Mouse (Mus musculus): ENCODE results near the gene Glis1. TPM values are rescaled to one million over a fixed set of nuclear protein-coding genes. Genes with fewer than 3 reads are reported as not detected.

The Glis1 gene
- total RNA-seq, 2 experiments from 2014 or later: 0.38 to 0.53 TPM

- DNase-seq (ENCODE audit: low spot score): no peak
Observed at GRCm38 (mm10) chr4:107452266-107453015, 18.1 kb downstream of the Glis1 start.

DNA sequence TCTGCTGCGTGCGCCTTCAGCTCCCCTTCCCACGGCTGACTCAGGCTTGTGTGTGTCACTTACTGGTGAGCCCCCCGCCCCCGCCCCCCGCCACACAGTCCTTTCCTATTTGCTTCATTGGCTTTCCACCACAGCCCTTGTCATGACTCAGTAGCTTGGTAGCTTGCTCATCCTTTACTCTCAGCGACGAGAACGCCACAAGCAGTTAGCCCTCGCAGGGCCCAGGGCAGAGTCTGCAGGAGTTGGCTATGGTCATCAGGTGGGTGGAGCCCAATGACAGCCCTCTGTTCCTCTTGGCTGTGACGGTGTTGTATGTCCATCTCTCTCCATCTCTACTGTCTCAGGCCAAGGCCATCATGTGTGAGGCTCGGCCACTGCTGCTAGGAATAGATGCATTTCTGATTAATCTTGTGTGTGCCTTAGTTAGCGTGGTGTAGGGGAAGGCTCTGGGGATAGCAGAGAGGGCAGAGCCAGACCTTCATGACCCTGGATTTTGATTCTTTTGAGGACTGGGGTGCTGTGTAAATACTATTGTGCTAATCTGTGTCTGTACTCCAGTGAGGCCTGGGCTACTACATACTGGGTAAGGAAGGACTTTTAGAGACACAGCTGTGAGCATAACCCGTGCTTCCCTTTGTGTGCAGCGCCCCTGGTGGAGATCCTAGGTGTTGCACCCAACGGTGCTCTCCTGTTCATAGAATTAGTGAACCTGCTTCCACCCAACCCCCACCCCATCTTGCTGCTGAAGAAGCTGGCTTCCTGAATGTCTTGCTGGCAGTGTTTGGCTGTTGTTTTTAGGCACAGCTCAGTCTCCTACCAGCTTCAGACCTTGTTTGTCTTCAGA is 19.0 kb downstream of the Glis1 start:
- peak; percentile 82 for DNase-seq (ENCODE audit: low spot score)

- no peak for DNase-seq (ENCODE audit: low spot score)
Observed at GRCm38 (mm10) chr4:107457602-107458001, 23.2 kb downstream of the Glis1 start.

DNA sequence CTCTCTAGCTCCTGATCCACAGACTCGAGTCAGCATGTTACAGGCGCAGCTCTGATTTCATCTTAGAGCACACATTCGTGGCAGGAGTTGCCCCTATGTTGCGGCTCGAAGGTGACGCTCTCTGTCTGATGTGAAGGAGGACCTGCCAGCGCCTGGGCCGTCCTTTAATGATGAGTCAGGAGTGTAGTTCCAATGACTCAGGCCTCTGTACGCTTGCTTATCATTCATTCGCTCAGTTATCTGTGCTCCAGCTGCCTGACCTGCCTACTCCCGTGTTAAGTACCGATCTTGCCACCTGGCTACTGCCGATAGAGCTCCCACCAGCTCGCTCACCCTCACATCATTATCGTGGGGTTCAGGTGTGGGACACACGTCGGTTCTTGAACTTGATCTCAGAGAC is 24.5 kb downstream of the Glis1 start:
- no peak for DNase-seq (ENCODE audit: low spot score)

DNA sequence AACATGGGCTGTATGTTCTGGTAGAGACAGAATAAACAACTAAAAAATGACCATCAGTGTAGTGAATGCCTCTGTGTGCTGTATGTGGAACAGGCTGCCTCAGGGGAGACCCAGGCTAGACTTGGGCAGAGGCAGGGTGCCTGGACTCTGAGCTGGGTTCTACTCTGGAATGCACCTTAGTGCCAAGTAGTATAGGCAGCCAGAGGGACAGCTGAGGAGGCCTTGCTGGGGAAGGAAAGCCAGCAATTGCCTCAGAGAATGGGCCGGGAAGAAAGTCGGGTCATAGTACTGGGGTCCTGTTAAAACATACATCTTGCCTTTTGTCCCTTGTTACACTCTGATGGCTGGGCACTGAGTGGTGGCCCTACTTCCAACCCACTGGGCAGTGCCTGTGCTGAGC is 25.1 kb downstream of the Glis1 start:
- peak; percentile 19 for DNase-seq (ENCODE audit: low spot score)

DNA sequence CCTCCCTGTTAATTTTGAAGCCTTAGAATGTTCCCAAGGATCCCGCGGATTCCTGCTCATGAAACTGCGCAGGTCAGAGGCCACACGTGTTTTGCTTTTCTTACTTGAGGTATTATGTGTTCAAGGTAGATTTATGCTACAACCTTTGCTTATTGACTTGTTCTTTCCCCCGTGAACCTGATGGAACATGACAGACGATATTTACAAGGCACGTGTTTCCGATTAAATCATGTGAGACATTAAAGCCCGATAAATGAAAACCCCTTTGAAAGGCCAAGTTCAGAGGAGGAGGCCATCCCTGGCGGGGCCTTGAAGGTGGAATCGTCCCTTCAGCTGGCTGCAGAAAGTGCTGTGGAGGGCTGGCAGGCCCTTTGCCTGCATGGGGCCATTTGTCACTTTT is 26.1 kb downstream of the Glis1 start:
- no peak for DNase-seq (ENCODE audit: low spot score)

- no peak for DNase-seq (ENCODE audit: low spot score)
Observed at GRCm38 (mm10) chr4:107467831-107468230, 33.4 kb downstream of the Glis1 start.

DNA sequence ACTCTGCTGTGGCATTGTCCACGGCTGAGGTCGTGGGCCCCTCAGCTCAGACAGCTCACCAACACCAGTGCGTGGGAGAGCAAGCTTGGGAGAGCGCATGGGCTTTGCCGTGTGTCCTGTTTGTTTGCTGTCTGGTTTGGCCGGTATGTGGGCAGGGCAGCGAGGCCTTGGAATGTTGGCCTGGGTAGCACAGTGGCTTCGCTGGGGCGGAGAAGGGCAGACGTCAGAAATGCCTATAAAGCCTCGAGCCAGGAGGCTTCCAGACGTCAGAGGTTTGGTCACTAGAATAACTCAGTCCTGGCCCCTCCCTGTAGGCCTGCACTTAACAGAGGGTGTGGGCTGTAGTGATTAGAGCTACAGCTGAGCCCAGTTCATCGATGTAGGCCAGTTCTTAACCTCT is 33.9 kb downstream of the Glis1 start:
- DNase-seq (ENCODE audit: low spot score): peak; percentile 21

GRCm38 (mm10) chr4:107468768-107469167 is 34.4 kb downstream of the Glis1 start:
- DNase-seq (ENCODE audit: low spot score): no peak

- DNase-seq (ENCODE audit: low spot score): no peak
Observed at GRCm38 (mm10) chr4:107476266-107476665, 41.9 kb downstream of the Glis1 start.

DNA sequence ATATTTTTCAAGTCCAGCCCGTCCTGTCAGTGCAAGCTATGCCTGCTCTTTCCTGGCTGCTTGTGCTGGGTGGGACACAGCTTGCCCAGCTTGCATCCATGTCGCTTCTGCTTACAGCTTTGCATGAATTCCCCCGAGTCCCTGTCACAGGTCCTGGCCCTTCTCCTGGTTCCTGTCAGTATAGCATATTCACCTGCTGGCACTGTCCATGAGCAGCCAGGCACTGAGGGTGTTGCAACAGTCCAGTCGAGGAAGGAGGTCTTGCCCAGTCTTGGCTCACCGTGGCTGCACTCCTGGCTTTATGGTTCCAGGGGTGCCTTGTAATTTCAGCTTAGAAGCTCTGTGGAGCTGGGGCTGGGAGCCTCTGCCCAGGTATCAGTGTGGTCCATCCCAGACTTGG is 44.6 kb downstream of the Glis1 start:
- peak; percentile 9 for DNase-seq (ENCODE audit: low spot score)

DNA sequence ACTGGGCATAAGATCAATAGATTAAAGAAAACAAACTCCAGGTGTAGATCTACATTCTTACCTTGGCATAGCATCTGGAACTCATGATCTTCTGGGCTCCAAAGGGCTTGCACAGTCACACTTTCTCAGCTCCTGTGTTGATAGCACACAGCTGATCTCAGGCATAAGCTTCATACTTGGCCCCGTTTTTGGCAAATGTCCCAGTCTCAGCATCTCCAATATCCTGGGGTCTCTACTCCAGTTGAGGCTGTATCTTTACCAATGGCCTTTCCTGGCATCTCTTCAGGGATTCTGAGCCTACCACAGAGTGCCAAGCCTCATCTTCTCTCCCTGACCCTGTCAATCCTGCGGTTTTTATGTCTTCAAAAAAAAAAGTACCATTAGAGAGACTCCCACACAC is 48.1 kb downstream of the Glis1 start:
- no peak for DNase-seq (ENCODE audit: low spot score)

- DNase-seq (ENCODE audit: low spot score): no peak
Observed at GRCm38 (mm10) chr4:107483556-107484220, 49.3 kb downstream of the Glis1 start.

- no peak for DNase-seq (ENCODE audit: low spot score)
Observed at GRCm38 (mm10) chr4:107484221-107484575, 49.8 kb downstream of the Glis1 start.

- no peak for DNase-seq (ENCODE audit: low spot score)
Observed at GRCm38 (mm10) chr4:107485903-107486302, 51.5 kb downstream of the Glis1 start.

DNA sequence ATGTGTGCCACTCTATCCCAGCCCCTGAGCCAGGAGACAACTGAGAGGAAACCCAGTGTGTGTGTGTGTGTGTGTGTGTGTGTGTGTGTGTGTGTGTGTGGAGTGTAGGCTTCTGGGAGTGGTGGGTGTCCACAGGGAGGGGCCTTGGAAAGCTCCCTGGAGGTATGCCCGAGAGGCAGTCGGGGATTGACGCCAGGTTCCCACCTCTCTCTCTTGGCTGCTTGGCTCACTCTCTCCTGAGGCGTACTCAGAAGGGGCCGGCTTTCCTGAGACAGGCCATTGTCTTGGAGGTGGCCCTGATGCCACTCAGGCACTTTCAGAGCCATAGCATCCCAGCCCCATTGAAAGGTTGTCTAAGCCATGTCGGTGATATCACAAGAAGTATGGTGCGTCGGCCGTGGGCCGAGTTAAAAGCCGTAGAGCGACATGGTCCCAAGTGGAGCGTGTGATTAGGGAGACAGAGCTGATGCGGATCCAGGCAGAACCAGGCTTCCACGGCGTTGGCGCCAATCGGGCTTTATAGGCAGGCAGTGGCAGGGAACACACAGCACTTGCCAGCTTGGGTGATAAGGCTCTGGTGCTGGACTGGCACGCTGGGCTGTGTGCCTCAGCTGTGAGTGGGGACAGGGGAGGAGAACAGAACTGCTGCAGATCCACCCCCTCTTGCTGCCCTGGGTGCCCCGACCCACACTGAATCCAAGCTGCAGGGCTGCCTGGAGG is 54.9 kb downstream of the Glis1 start:
- no peak for DNase-seq (ENCODE audit: low spot score)

- DNase-seq (ENCODE audit: low spot score): no peak
Observed at GRCm38 (mm10) chr4:107492991-107493390, 58.6 kb downstream of the Glis1 start.

- DNase-seq (ENCODE audit: low spot score): no peak
Observed at GRCm38 (mm10) chr4:107495751-107496430, 61.5 kb downstream of the Glis1 start.

- DNase-seq (ENCODE audit: low spot score): no peak
Observed at GRCm38 (mm10) chr4:107497430-107497935, 63.1 kb downstream of the Glis1 start.

DNA sequence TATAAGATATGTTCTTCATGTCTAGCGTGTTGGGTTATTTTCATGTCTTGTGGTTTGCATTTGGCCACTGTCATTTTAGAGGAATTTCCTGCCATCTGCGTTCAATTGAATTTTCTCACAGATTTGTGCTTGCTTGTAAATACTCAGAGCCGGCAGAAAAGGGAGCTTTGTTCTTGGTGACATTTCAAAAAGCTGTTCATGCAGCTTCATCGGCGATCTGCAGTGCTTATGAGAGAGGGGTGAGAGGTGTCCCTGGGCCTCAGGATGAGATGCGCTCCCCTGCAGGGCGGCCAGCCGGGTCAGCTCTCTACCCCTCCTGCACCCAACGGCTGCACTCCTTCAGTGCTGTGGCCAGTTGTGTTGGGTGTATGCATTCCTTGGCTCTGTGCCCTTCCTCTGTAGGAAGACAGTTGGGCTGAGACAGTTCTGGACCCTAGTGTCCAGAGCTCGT is 68.2 kb downstream of the Glis1 start:
- no peak for DNase-seq (ENCODE audit: low spot score)

GRCm38 (mm10) chr4:107514981-107515380 is 80.6 kb downstream of the Glis1 start:
- DNase-seq (ENCODE audit: low spot score): peak; percentile 76
